Mouse (Mus musculus) CD4-positive, CD25-positive, alpha-beta regulatory T cell (primary cell): ENCODE results near the gene Scaper. TPM values are rescaled to one million over a fixed set of nuclear protein-coding genes. Genes with fewer than 3 reads are reported as not detected.

ENCODE experiments used
- polyA plus RNA-seq: library from polyadenylated mRNA; unstranded; fragments of 100-300 nt; shearing (Covaris generic); gene quantifications from one replicate; pipeline ENCODE4 v1.2.1, GENCODE M21; 2017

The Scaper gene
- polyA plus RNA-seq, result 28.8 TPM

DNA sequence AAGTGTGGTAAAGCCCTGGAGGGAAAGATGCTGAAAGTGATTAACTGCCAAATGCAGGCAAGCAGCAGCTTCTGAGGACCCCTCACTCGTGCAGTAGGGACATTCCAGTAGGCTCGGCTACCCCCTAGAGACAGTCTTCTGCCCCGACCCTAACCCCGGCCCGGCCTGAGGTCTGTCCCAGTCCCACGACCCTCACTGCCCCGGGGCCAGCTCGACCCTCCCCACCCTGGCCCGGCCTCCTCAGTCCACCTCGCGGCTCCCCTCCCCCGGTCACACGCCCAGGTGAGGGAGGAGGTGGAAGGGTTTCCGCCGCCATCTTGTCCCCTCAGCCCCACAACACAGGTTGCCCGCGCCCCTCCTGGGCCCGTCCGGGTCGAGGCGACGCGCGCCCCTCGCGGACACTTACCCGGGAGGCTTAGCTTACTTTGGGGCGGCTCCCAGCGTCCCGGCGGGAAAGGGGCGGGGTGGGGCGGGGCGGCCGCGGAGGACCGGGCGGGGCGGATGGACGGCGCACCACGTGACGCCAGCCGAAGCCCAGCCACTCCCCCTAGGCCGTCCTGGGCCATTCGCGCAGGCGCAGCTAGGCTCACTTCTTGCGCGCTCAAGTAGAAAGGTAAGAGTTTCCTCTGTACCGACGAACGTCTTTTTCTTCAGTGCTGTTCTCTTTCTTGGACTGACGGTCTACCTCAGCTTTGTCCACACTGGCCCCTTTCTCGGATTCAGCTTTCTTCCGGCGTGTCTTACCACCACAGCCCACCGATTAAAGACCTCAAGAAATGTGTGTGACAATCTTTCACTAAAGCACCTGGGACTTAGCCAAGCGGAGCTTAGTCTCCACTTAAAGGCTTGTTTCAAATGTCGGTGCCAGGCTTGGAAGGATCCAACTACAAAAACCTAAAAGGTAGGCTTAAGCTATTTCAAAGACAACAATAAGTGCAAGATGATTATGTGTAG, at the start of gene Scaper:
Scaper (minus strand) TSS at position 456 of the 954 bp plus-strand sequence.

DNA sequence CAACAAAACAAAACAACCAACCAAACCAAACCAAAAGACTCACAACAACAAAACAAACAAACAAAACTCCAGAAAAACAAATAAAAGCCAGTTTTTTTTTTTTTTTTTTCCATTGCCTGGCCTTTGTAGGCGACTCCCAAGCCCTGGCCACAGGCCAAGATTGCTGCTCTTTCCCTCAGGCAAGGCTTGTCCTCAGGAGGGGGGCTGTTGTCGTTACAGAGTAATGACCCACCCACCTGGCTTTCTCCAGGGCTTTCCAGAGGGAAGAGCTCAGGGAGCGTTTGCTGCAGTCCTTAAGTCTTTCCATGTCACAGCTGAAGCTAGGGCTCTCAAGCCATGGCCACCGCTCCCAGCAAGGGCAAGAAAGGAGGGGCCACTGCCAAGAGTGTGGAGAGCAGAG, 399.5 kb downstream of the Scaper start, which contains the start of gene Isl2:
Isl2 (plus strand) TSS at position 296 of the 400 bp plus-strand sequence.

DNA sequence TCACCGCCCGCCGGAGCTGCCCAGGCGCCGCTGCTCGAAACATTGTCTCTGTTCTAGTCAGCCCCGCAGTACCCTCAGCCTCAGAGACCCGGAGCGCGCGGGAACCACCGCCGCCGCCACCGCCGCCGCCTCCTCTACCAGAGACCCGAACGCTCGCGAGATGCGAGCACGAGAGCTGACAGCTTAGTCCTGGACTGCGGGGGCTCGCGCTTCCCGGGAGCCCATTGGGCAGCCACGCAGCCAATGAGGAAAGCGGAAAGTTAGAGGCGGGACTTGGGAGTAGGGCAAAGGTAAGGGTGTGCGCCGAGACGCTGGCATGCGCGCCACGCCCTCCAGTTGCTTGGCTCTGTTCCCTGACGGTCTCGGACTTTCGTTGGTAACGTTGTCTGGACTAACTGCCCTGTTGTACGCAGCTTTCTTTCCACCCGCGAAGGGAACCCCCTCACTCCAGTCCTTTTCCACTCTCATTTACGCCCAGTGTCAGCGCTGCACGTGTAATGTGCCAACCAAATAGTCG, 425.8 kb downstream of the Scaper start, which contains the start of gene Etfa:
Etfa (minus strand) TSS at position 217 of the 517 bp plus-strand sequence.

Other genes with a start within 250 kb of the Scaper start
- gene 4930563M21Rik, start 72.4 kb upstream of the Scaper start, polyA plus RNA-seq, result not detected
- gene Rcn2, start 103.7 kb upstream of the Scaper start, polyA plus RNA-seq, result 87.5 TPM
- 148 TPM for gene Pstpip1, start 151.8 kb upstream of the Scaper start, polyA plus RNA-seq
- 69.4 TPM for gene Tspan3, start 227.4 kb upstream of the Scaper start, polyA plus RNA-seq